8 mouse cellular contexts compared by ENCODE assay signal in the genomic region with DNA sequence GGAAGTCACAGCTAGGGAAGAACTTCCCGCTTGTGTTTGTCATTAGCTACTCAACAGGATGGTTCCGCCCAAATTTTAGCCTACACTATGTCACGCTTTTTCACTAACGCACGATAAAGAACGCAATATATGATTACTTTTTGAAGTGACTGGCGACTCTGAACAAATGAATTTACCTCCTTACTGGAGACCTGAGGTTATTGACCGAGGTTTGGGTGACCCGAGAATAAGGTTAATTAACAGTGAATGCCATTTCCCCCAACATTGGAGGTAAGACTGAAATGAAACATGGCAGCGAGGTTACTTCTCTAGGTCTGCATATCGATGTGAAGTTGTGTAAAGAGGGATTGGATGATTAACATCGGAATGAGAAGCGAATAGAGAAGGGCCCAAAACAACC. TPM values are rescaled to one million over a fixed set of nuclear protein-coding genes. Genes with fewer than 3 reads are reported as not detected.
DNase-seq lines count a peak whose midpoint lies in the region; ATAC-seq and TF ChIP-seq lines count a peak whose summit lies in the region.

No protein-coding gene starts in this region.

- H3K27me3 ChIP-seq in heart, postnatal 0 days (ENCODE audit: control insufficient read depth, insufficient read depth, low read length), result no peaks in the 10 kb centered on the region
- no peaks in the 10 kb centered on the region for H3K27me3 ChIP-seq in hindbrain, embryonic 13.5 days
- no peaks in the 10 kb centered on the region for H3K27me3 ChIP-seq in midbrain, embryonic 14.5 days (ENCODE audit: control insufficient read depth, insufficient read depth, low read length)

- intact Hi-C loops in heart, postnatal 36 days (cut with DNase I), result loop anchor here (5.0 kb wide), 1 partner anchor 68 kb away; no protein-coding TSS in a partner anchor
- intact Hi-C loops in left cerebral cortex, postnatal 25 days (cut with DNase I), result loop anchor here (5.0 kb wide), 2 partner anchors 68 to 172 kb away; partner anchors contain the start of gene Vsnl1

- H3K4me3 ChIP-seq in heart, postnatal 0 days (ENCODE audit: low read depth, low read length), result peak overlapping the region; percentile 92
- peak overlapping the region; percentile 88 for H3K4me3 ChIP-seq in hindbrain, embryonic 13.5 days
- H3K4me3 ChIP-seq in midbrain, embryonic 14.5 days (replicated peaks; ENCODE audit: low read depth, low read length), result peak overlapping the region; percentile 91

- peak overlapping the region; percentile 93 for H3K4me2 ChIP-seq in heart, postnatal 0 days (ENCODE audit: low read depth, low read length)
- peak overlapping the region; percentile 92 for H3K4me2 ChIP-seq in hindbrain, embryonic 13.5 days
- H3K4me2 ChIP-seq in midbrain, embryonic 14.5 days (ENCODE audit: low read length), result peak overlapping the region; percentile 94

- ATAC-seq in heart, postnatal 0 days (ENCODE audit: insufficient read depth, low read depth), result no peak
- no peak for ATAC-seq in hindbrain, embryonic 13.5 days (ENCODE audit: low FRiP score)
- no peak for ATAC-seq in midbrain, embryonic 14.5 days (ENCODE audit: low FRiP score, low TSS enrichment)

- TF ChIP-seq POLR2A in brain, embryonic 14.5 days (IDR thresholded peaks at IDR 0.05; ENCODE audit: borderline replicate concordance, extremely low read depth, insufficient read depth, insufficient read length, poor library complexity, severe bottlenecking), result no peak

- TF ChIP-seq CTCF in heart, postnatal 0 days (IDR thresholded peaks at IDR 0.05; ENCODE audit: low read depth), result no peak
- TF ChIP-seq CTCF in brain, embryonic 14.5 days (IDR thresholded peaks at IDR 0.05; ENCODE audit: borderline replicate concordance, extremely low read depth, insufficient read depth, insufficient read length), result no peak

- H3K27ac ChIP-seq in heart, postnatal 0 days (ENCODE audit: low read depth), result peak overlapping the region; percentile 98
- no peak overlapping the region for H3K27ac ChIP-seq in hindbrain, embryonic 13.5 days
- no peak overlapping the region for H3K27ac ChIP-seq in midbrain, embryonic 14.5 days (replicated peaks; ENCODE audit: low read depth, low read length)

- H3K36me3 ChIP-seq in heart, postnatal 0 days (replicated peaks; ENCODE audit: control insufficient read depth, insufficient read depth, low read length), result no peaks in the 10 kb centered on the region
- no peaks in the 10 kb centered on the region for H3K36me3 ChIP-seq in hindbrain, embryonic 13.5 days
- H3K36me3 ChIP-seq in midbrain, embryonic 14.5 days (ENCODE audit: control insufficient read depth, insufficient read depth, low read length), result no peaks in the 10 kb centered on the region

- no peaks in the 10 kb centered on the region for H3K9me3 ChIP-seq in heart, postnatal 0 days (replicated peaks; ENCODE audit: control insufficient read depth, low read length)
- H3K9me3 ChIP-seq in hindbrain, embryonic 13.5 days, result no peaks in the 10 kb centered on the region
- H3K9me3 ChIP-seq in midbrain, embryonic 14.5 days (ENCODE audit: control insufficient read depth, low read length), result no peaks in the 10 kb centered on the region

- no peak for DNase-seq in heart, postnatal 0 days (ENCODE audit: low spot score)
- DNase-seq in heart, postnatal 36 days, result no peak
- peak; percentile 3 for DNase-seq in brain, embryonic 14.5 days (ENCODE audit: low read depth)
- no peak for DNase-seq in midbrain, embryonic 14.5 days
- DNase-seq in adrenal gland, postnatal 14 days, result no peak
- no peak for DNase-seq in cerebellum, postnatal 14 days
- DNase-seq in left cerebral cortex, postnatal 25 days (ENCODE audit: low spot score in 2 of 2), result no peak

- no peak for TF ChIP-seq EP300 in heart, postnatal 0 days (IDR thresholded peaks at IDR 0.05; ENCODE audit: low read depth)

- peak overlapping the region; percentile 91 for H3K9ac ChIP-seq in heart, postnatal 0 days (replicated peaks; ENCODE audit: low read depth, low read length)
- peak overlapping the region; percentile 92; the same call in 1 of the 2 replicates for H3K9ac ChIP-seq in hindbrain, embryonic 13.5 days
- H3K9ac ChIP-seq in midbrain, embryonic 14.5 days (replicated peaks; ENCODE audit: low read length), result no peak overlapping the region

- H3K4me1 ChIP-seq in heart, postnatal 0 days (ENCODE audit: control insufficient read depth, insufficient read depth), result peaks cover 13% of the 10 kb centered on the region
- peaks cover 32% of the 10 kb centered on the region for H3K4me1 ChIP-seq in hindbrain, embryonic 13.5 days (replicated peaks)
- H3K4me1 ChIP-seq in midbrain, embryonic 14.5 days (ENCODE audit: control insufficient read depth, insufficient read depth, low read length), result peaks cover 30% of the 10 kb centered on the region

- WGBS in heart, postnatal 0 days, result 1% methylated on average over 13 of the region's 13 CpGs
- WGBS in hindbrain, embryonic 13.5 days, result 5% methylated on average over 13 of the region's 13 CpGs
- 5% methylated on average over 13 of the region's 13 CpGs for WGBS in midbrain, embryonic 14.5 days

RNA-seq across cellular contexts. Expression of gene Gen1, which starts 0.7 kb away (rescaled TPM):
- 1.9 and 4.5 TPM in 2 replicates for total RNA-seq in heart, postnatal 0 days (2014; rRNA removed; ENCODE audit: low replicate concordance)
- polyA plus RNA-seq in heart, postnatal 0 days (2015; fragmentation: Nextera tagmentation; extraction: Ambion mirVana), result 1.5 and 1.6 TPM in 2 replicates
- 1 to 10 TPM in 1 of 2 experiments, under 1 TPM in 1; 0.57 to 1.1 TPM for total RNA-seq in heart, postnatal 36 days (2021)
- 2.1 and 2.3 TPM in 2 replicates for polyA plus RNA-seq in brain, embryonic 14.5 days (2012; rRNA removed)
- polyA plus RNA-seq in hindbrain, embryonic 13.5 days (2015; fragmentation: Nextera tagmentation; extraction: Ambion mirVana), result 2.6 and 3.1 TPM in 2 replicates
- polyA plus RNA-seq in midbrain, embryonic 14.5 days (2014; fragmentation: Nextera tagmentation; extraction: Ambion mirVana), result 2.4 and 4.3 TPM in 2 replicates
- total RNA-seq in adrenal gland, postnatal 14 days (2021), result 4.1 and 4.9 TPM in 2 replicates
- 1 to 10 TPM; 1.7 to 2.2 TPM for total RNA-seq in left cerebral cortex, postnatal 25 days (2021)

RNA-seq across cellular contexts. Expression of gene Smc6, which starts 0.8 kb away (rescaled TPM):
- 12.3 and 16.7 TPM in 2 replicates for total RNA-seq in heart, postnatal 0 days (2014; rRNA removed; ENCODE audit: low replicate concordance)
- 99.8 and 103 TPM in 2 replicates for polyA plus RNA-seq in heart, postnatal 0 days (2015; fragmentation: Nextera tagmentation; extraction: Ambion mirVana)
- 10 to 100 TPM; 46.7 to 55.8 TPM for total RNA-seq in heart, postnatal 36 days (2021)
- polyA plus RNA-seq in brain, embryonic 14.5 days (2012; rRNA removed), result 39.3 and 50.5 TPM in 2 replicates
- 117 and 125 TPM in 2 replicates for polyA plus RNA-seq in hindbrain, embryonic 13.5 days (2015; fragmentation: Nextera tagmentation; extraction: Ambion mirVana)
- 91.7 and 99.8 TPM in 2 replicates for polyA plus RNA-seq in midbrain, embryonic 14.5 days (2014; fragmentation: Nextera tagmentation; extraction: Ambion mirVana)
- total RNA-seq in adrenal gland, postnatal 14 days (2021), result 43.1 and 59.6 TPM in 2 replicates
- total RNA-seq in left cerebral cortex, postnatal 25 days (2021), result 10 to 100 TPM; 29.2 to 38.0 TPM

RNA-seq across cellular contexts. Expression of gene Msgn1, which starts 56.1 kb away (rescaled TPM):
- total RNA-seq in heart, postnatal 0 days (2014; rRNA removed; ENCODE audit: low replicate concordance), result not detected in 2 replicates
- polyA plus RNA-seq in heart, postnatal 0 days (2015; fragmentation: Nextera tagmentation; extraction: Ambion mirVana), result not detected in 2 replicates
- not detected for total RNA-seq in heart, postnatal 36 days (2021)
- not detected in 2 replicates for polyA plus RNA-seq in brain, embryonic 14.5 days (2012; rRNA removed)
- not detected in 2 replicates for polyA plus RNA-seq in hindbrain, embryonic 13.5 days (2015; fragmentation: Nextera tagmentation; extraction: Ambion mirVana)
- polyA plus RNA-seq in midbrain, embryonic 14.5 days (2014; fragmentation: Nextera tagmentation; extraction: Ambion mirVana), result not detected in 2 replicates
- total RNA-seq in adrenal gland, postnatal 14 days (2021), result not detected in 2 replicates
- not detected for total RNA-seq in left cerebral cortex, postnatal 25 days (2021)
